Mouse (Mus musculus) CH12.LX (cell line): ENCODE data around the gene Gm28053. TPM values are rescaled to one million over a fixed set of nuclear protein-coding genes. Genes with fewer than 3 reads are reported as not detected.

ENCODE experiments used
- DNase-seq: peaks from one replicate; pipeline ENCODE4 v3.0.0-alpha.2; 2013; ENCODE audit errors: extremely low read depth
- H3K27ac ChIP-seq: 2 replicates; pipeline ENCODE4 v1.5.1; 2012; ENCODE audit warnings: low read depth, mild to moderate bottlenecking, control low read depth, moderate library complexity; ENCODE audit not compliant: insufficient read depth
- H3K27me3 ChIP-seq: replicated peaks from 2 replicates; pipeline ENCODE3; 2012; ENCODE audit warnings: inconsistent platforms
- H3K36me3 ChIP-seq, 2 experiments: replicated peaks in 1 of 2; 2 replicates each; pipeline versions ENCODE3 to v1.6.1; 2012; ENCODE audit warnings: inconsistent platforms in 1 of 2, low read length in 1 of 2, mild to moderate bottlenecking in 1 of 2, mixed read lengths in 1 of 2, moderate library complexity in 1 of 2; ENCODE audit not compliant: control insufficient read depth in 1 of 2, insufficient read depth in 1 of 2
- H3K4me1 ChIP-seq, 2 experiments: 2 replicates each; pipeline ENCODE4 v1.6.1; 2012; ENCODE audit warnings: inconsistent platforms in 1 of 2, moderate library complexity in 1 of 2; ENCODE audit not compliant: insufficient read depth in 2 of 2, control insufficient read depth in 1 of 2
- H3K4me2 ChIP-seq: 2 replicates; pipeline ENCODE4 v1.6.1; 2012; ENCODE audit warnings: low read depth, mild to moderate bottlenecking, control low read depth; ENCODE audit not compliant: poor library complexity, insufficient read depth, severe bottlenecking
- H3K4me3 ChIP-seq, 3 experiments: fragments of 150-350 bp in 1 of 3; sonication (generic) in 1 of 3; replicated peaks in 1 of 3; 2 replicates each; pipeline versions ENCODE3 to v1.5.1; 2011 to 2012; ENCODE audit warnings: low read depth in 2 of 3, low read length in 2 of 3, mild to moderate bottlenecking in 2 of 3, moderate library complexity in 2 of 3, control low read depth in 1 of 3, improper control_type of control experiment in 1 of 3, inconsistent platforms in 1 of 3, mixed read lengths in 1 of 3; ENCODE audit not compliant: poor library complexity in 1 of 3
- H3K79me2 ChIP-seq: replicated peaks from 2 replicates; pipeline ENCODE4 v1.6.1; 2012; ENCODE audit warnings: mild to moderate bottlenecking, moderate library complexity; ENCODE audit not compliant: control insufficient read depth, poor library complexity, insufficient read depth, severe bottlenecking; ENCODE audit errors: extremely low read depth
- H3K9ac ChIP-seq: 2 replicates; pipeline ENCODE4 v1.6.1; 2012; ENCODE audit warnings: low read depth, mild to moderate bottlenecking, control low read depth, moderate library complexity; ENCODE audit not compliant: insufficient read depth
- H3K9me3 ChIP-seq: replicated peaks from 2 replicates; pipeline ENCODE3; 2012; ENCODE audit warnings: low read length, inconsistent platforms, mixed read lengths
- BHLHE40 ChIP-seq: IDR thresholded peaks from 2 replicates; pipeline ENCODE4 v1.6.1; 2011; ENCODE audit warnings: mild to moderate bottlenecking, low read depth, low read length, improper control_type of control experiment
- CHD2 ChIP-seq: IDR thresholded peaks from 2 replicates; pipeline ENCODE4 v1.6.1; 2011; ENCODE audit warnings: low read length, improper control_type of control experiment
- CTCF ChIP-seq, 2 experiments: IDR thresholded peaks in 1 of 2; conservative IDR thresholded peaks in 1 of 2; 2 replicates each; pipeline ENCODE4 v1.5.1; 2011 to 2012; ENCODE audit warnings: low read depth in 2 of 2, low read length in 2 of 2, improper control_type of control experiment in 1 of 2, inconsistent platforms in 1 of 2, mild to moderate bottlenecking in 1 of 2, moderate library complexity in 1 of 2
- ELF1 ChIP-seq: IDR thresholded peaks from 2 replicates; pipeline ENCODE4 v1.6.1; 2014; ENCODE audit warnings: low read depth, mild to moderate bottlenecking, inconsistent platforms, low read length, improper control_type of control experiment
- ETS1 ChIP-seq: conservative IDR thresholded peaks from 2 replicates; pipeline ENCODE4 v1.6.1; 2012; ENCODE audit warnings: low read depth, mild to moderate bottlenecking, inconsistent platforms, low read length, improper control_type of control experiment, moderate library complexity
- GABPA ChIP-seq: IDR thresholded peaks from 2 replicates; pipeline ENCODE4 v1.6.1; 2012; ENCODE audit warnings: low read depth, low read length, improper control_type of control experiment, inconsistent platforms; ENCODE audit not compliant: insufficient replicate concordance
- IRF4 ChIP-seq: IDR thresholded peaks from 2 replicates; pipeline ENCODE4 v1.6.1; 2014; ENCODE audit warnings: low read depth, mild to moderate bottlenecking, inconsistent platforms, low read length, improper control_type of control experiment
- JUN ChIP-seq: IDR thresholded peaks from 2 replicates; pipeline ENCODE4 v1.6.1; 2011; ENCODE audit warnings: low read depth, mild to moderate bottlenecking, low read length, improper control_type of control experiment, moderate library complexity; ENCODE audit not compliant: insufficient read depth
- KAT2A ChIP-seq: IDR thresholded peaks from 2 replicates; pipeline ENCODE4 v1.6.1; 2012; ENCODE audit warnings: low read length, improper control_type of control experiment, inconsistent platforms; ENCODE audit not compliant: insufficient replicate concordance
- MYC ChIP-seq: IDR thresholded peaks from 2 replicates; pipeline ENCODE4 v1.6.1; 2011; ENCODE audit warnings: low read depth, mild to moderate bottlenecking, improper control_type of control experiment, low read length
- POLR2A ChIP-seq: IDR thresholded peaks from 2 replicates; pipeline ENCODE4 v1.6.1; 2011; ENCODE audit warnings: low read depth, mild to moderate bottlenecking, improper control_type of control experiment, low read length
- RAD21 ChIP-seq: IDR thresholded peaks from 2 replicates; pipeline ENCODE4 v1.6.1; 2011; ENCODE audit warnings: low read depth, mild to moderate bottlenecking, low read length, improper control_type of control experiment, moderate library complexity
- SMC3 ChIP-seq: IDR thresholded peaks from 2 replicates; pipeline ENCODE4 v1.6.1; 2011; ENCODE audit warnings: low read depth, low read length, improper control_type of control experiment
- TBP ChIP-seq: conservative IDR thresholded peaks from 2 replicates; pipeline ENCODE4 v1.6.1; 2011; ENCODE audit warnings: low read depth, low read length, improper control_type of control experiment
- TCF12 ChIP-seq: IDR thresholded peaks from 2 replicates; pipeline ENCODE4 v1.6.1; 2014; ENCODE audit warnings: low read depth, mild to moderate bottlenecking, inconsistent platforms, low read length, improper control_type of control experiment
- UBTF ChIP-seq: IDR thresholded peaks from 2 replicates; pipeline ENCODE4 v1.6.1; 2012; ENCODE audit warnings: low read depth, mild to moderate bottlenecking, inconsistent platforms, low read length, improper control_type of control experiment, moderate library complexity
- ZC3H11A ChIP-seq: IDR thresholded peaks from 2 replicates; pipeline ENCODE4 v1.6.1; 2012; ENCODE audit warnings: low read depth, mild to moderate bottlenecking, inconsistent platforms, low read length, improper control_type of control experiment
- ZMIZ1 ChIP-seq: IDR thresholded peaks from 2 replicates; pipeline ENCODE4 v1.6.1; 2012; ENCODE audit warnings: low read depth, mild to moderate bottlenecking, inconsistent platforms, low read length, improper control_type of control experiment
- dilution Hi-C: fragments of 300-500 bp; cut with MboI; formaldehyde crosslinking; loops from 2 replicates; pipeline ENCODE4 v1.14.3; 2020; ENCODE audit warnings: low sequenced_read_pairs; ENCODE audit not compliant: extremely low pct_unique_long_range_greater_than_20kb, extremely low pct_ligation_motif_present
- in situ Hi-C: fragments of 300-500 bp; cut with MboI; formaldehyde crosslinking; loops from 3 replicates; pipeline ENCODE4 v1.14.3; 2019; ENCODE audit warnings: low sequenced_read_pairs, low pct_ligation_motif_present, low pct_unique_long_range_greater_than_20kb, mixed read lengths
- polyA plus RNA-seq: library from polyadenylated mRNA; unstranded; fragments of >175 nt; gene quantifications from 2 replicates; pipeline ENCODE4 v1.2.1, GENCODE M21; 2012; ENCODE audit warnings: low read depth; ENCODE audit not compliant: insufficient read length
- total RNA-seq, 2 experiments: library from RNA; depleted of rRNA; stranded (reverse); fragments of 300-350 nt in 1 of 2; fragments of >200 nt in 1 of 2; gene quantifications; 2 replicates each; pipeline ENCODE4 v1.2.3; 2012 to 2014

Gm28053 gene
- total and polyA plus RNA-seq, 3 experiments = 8.0 to 22.7 (median 10.0) TPM

- Histone ChIP-seq H3K4me1 (peaks cover 17 to 51% of the 10 kb centered on the region in 2 experiments), H3K79me2 (peaks cover 16% of the 10 kb centered on the region; the same call in 1 of the 2 replicates), H3K4me3 (peak overlapping the region; percentile 45 to 77 (median 46)), H3K36me3 (peaks cover 25 to 28% of the 10 kb centered on the region in 2 experiments), H3K27me3 (no peaks in the 10 kb centered on the region), H3K9ac (peak overlapping the region; percentile 95), H3K9me3 (no peaks in the 10 kb centered on the region), H3K27ac (peak overlapping the region; percentile 79), H3K4me2 (peak overlapping the region; percentile 96)
- dilution Hi-C loops = loop anchor here (25.0 kb wide), 1 partner anchor 131 kb away; the partner anchor contains the start of genes AI854703 and Gimap8
- peak; percentile 59 for DNase-seq
- 0 out of 2 replicates have a peak, but pooled peaks have one; percentile 38 for TF ChIP-seq UBTF
- TF ChIP-seq RAD21 = peak; percentile 41
- no peak for TF ChIP-seq KAT2A
- TF ChIP-seq SMC3 = peak; percentile 45
- TF ChIP-seq ZC3H11A = no peak
- peak; percentile 65 for TF ChIP-seq BHLHE40
- TF ChIP-seq CTCF (conservative IDR thresholded peaks at IDR 0.05 in 1 of 2, IDR thresholded peaks at IDR 0.05 in 1 of 2; ENCODE audit: low read depth in 2 of 2, low read length in 2 of 2) = peak in 1 of 2 experiments; percentile 41; a peak in 2 of 4 replicates
- TF ChIP-seq ELF1 = peak; percentile 51; the same call in 1 of the 2 replicates
- peak; percentile 77 for TF ChIP-seq TBP
- TF ChIP-seq GABPA = no peak
- peak; percentile 60 for TF ChIP-seq POLR2A
- TF ChIP-seq MYC = peak; percentile 42; the same call in 1 of the 2 replicates
- peak; percentile 41 for TF ChIP-seq TCF12
- in situ Hi-C loops = no loop called here
These were observed 49.9 kb downstream of the Gm28053 start for GRCm38 (mm10) chr6:48768178-48768869.

DNA sequence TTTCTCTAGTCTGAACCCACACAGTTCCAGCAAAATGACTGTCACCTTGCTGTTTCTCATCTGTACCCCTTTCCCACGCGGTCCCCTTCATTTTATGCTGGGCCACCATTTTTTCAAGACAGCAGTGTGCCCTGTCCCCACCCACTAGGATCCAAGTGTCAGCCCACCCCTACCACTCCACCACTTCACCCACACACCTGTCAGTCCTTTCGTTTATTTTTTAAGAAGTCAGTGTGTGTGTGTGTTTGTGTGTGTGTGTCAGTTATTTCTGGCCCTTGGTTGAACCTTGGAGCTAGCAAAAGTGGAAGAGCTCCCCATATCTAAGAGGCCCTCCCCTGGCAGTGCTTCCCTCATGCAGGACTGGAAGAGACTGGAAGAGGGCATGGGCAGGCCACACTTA, 50.5 kb downstream of the Gm28053 start:
- H3K4me2 ChIP-seq = peak overlapping the region; percentile 96
- H3K36me3 ChIP-seq = peaks cover 25 to 28% of the 10 kb centered on the region in 2 experiments
- peaks cover 16% of the 10 kb centered on the region; the same call in 1 of the 2 replicates for H3K79me2 ChIP-seq
- DNase-seq = no peak
- H3K9me3 ChIP-seq = no peaks in the 10 kb centered on the region
- H3K9ac ChIP-seq = peak overlapping the region; percentile 95
- dilution Hi-C loops = loop anchor here (25.0 kb wide), 1 partner anchor 132 kb away; the partner anchor contains the start of genes AI854703 and Gimap8
- H3K4me1 ChIP-seq = peaks cover 17 to 51% of the 10 kb centered on the region in 2 experiments
- H3K27ac ChIP-seq = peak overlapping the region; percentile 79
- no peaks in the 10 kb centered on the region for H3K27me3 ChIP-seq
- peak overlapping the region; percentile 45 to 77 (median 46) for H3K4me3 ChIP-seq
- in situ Hi-C loops = no loop called here
- TF ChIP-seq ETS1 = no peak
- TF ChIP-seq JUN = no peak
- 0 out of 2 replicates have a peak, but pooled peaks have one; percentile 9 for TF ChIP-seq IRF4
- no peak for TF ChIP-seq CHD2
- no peak for TF ChIP-seq ZMIZ1
- no peak for TF ChIP-seq UBTF
